Mouse (Mus musculus) testis, adult 2 months (tissue): ENCODE data around the gene Akap2. TPM values are rescaled to one million over a fixed set of nuclear protein-coding genes. Genes with fewer than 3 reads are reported as not detected.

ENCODE experiments used
- H3K27ac ChIP-seq: fragments of 200-500 bp; 2 replicates; pipeline ENCODE4 v1.5.1; 2012; ENCODE audit warnings: low read depth, low read length; ENCODE audit not compliant: control insufficient read depth, insufficient read depth
- H3K27me3 ChIP-seq: fragments of 200-500 bp; 2 replicates; pipeline ENCODE4 v1.6.1; 2012; ENCODE audit warnings: mild to moderate bottlenecking, low read length, moderate library complexity; ENCODE audit not compliant: control insufficient read depth, insufficient read depth
- H3K36me3 ChIP-seq: fragments of 200-500 bp; 2 replicates; pipeline ENCODE4 v1.6.1; 2012; ENCODE audit warnings: mild to moderate bottlenecking, low read length; ENCODE audit not compliant: control insufficient read depth, insufficient read depth
- H3K4me1 ChIP-seq: fragments of 200-500 bp; 2 replicates; pipeline ENCODE4 v1.6.1; 2012; ENCODE audit warnings: low read length; ENCODE audit not compliant: control insufficient read depth, insufficient read depth
- H3K4me3 ChIP-seq: fragments of 200-500 bp; 2 replicates; pipeline ENCODE4 v1.5.1; 2012; ENCODE audit warnings: low read depth, mild to moderate bottlenecking, low read length, moderate library complexity, mixed read lengths; ENCODE audit not compliant: control insufficient read depth
- CTCF ChIP-seq: fragments of 200-500 bp; IDR thresholded peaks from 2 replicates; pipeline ENCODE4 v1.5.1; 2012; ENCODE audit warnings: low read depth, mild to moderate bottlenecking, inconsistent platforms, low read length, moderate library complexity; ENCODE audit not compliant: control insufficient read depth, insufficient read depth, insufficient replicate concordance
- POLR2A ChIP-seq: fragments of 200-500 bp; IDR thresholded peaks from 2 replicates; pipeline ENCODE4 v1.6.1; 2012; ENCODE audit warnings: low read depth, mild to moderate bottlenecking, inconsistent platforms, low read length, moderate library complexity; ENCODE audit not compliant: control insufficient read depth
- polyA plus RNA-seq: library from polyadenylated mRNA; depleted of rRNA; stranded (reverse); fragments of >200 nt; gene quantifications from 2 replicates; pipeline ENCODE4 v1.2.3, GENCODE M21; 2012

The Akap2 gene
- polyA plus RNA-seq, 1 experiment = 18.1 TPM

DNA sequence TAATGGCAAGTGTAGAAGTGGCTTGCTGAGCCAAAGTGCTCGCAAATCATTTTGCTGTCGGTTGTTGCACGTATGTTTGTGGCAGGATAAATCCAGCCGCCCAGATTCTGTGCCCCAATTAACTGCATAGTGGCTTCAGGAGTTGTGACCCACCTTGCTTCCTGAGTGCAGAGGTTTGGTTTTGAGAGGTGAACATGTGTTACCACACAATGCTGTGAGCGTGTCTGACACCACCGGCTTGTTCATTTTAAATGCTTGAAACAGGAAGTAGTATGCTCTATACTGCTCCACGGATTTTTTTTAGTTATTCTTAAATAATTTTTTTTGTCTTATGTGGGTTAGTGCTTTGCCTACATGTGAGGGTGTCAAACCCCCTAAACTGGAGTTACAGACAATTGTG is 114.9 kb downstream of the Akap2 start:
- TF ChIP-seq CTCF = no peak
- TF ChIP-seq POLR2A = no peak
- Histone ChIP-seq H3K4me3 (no peak overlapping the region), H3K36me3 (no peaks in the 10 kb centered on the region), H3K27ac (no peak overlapping the region), H3K4me1 (peaks cover 4% of the 10 kb centered on the region), H3K27me3 (no peaks in the 10 kb centered on the region)

DNA sequence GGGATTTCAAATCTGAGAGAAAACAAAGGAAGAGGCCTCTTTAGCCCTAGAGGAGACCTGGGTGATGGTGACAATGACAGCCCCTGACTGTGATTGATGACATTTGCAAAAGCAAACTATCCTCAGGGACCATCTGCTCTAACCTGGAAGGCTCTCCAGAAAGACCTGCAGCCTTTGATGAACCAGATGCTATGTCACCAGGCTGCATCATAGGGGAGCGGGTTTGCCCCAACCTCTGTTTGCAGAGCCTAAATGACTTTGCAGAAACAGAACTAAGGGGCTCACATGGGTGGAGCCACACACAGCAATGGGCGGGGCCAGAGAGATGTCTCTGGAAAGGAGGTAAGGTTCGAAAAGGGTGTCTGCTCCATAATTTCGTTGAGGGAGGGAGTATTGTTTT is 115.6 kb downstream of the Akap2 start:
- peaks cover 4% of the 10 kb centered on the region for H3K4me1 ChIP-seq
- H3K27me3 ChIP-seq = no peaks in the 10 kb centered on the region
- no peak overlapping the region for H3K27ac ChIP-seq
- TF ChIP-seq POLR2A (no peak), CTCF (no peak)
- H3K4me3 ChIP-seq = peak overlapping the region; percentile 22; the same call in 1 of the 2 replicates
- no peaks in the 10 kb centered on the region for H3K36me3 ChIP-seq

- Histone ChIP-seq H3K36me3 (no peaks in the 10 kb centered on the region), H3K27me3 (no peaks in the 10 kb centered on the region), H3K4me1 (peaks cover 4% of the 10 kb centered on the region), H3K4me3 (peak overlapping the region; percentile 64), H3K27ac (no peak overlapping the region)
- TF ChIP-seq CTCF = no peak
- TF ChIP-seq POLR2A = peak; percentile 14; the same call in 1 of the 2 replicates
Measured at GRCm38 (mm10) chr4:57834141-57834540, 116.7 kb downstream of the Akap2 start.

- TF ChIP-seq POLR2A = no peak
- TF ChIP-seq CTCF = no peak
- Histone ChIP-seq H3K27me3 (no peaks in the 10 kb centered on the region), H3K27ac (peak overlapping the region; percentile 68), H3K4me1 (peaks cover 4% of the 10 kb centered on the region), H3K4me3 (peak overlapping the region; percentile 59), H3K36me3 (no peaks in the 10 kb centered on the region)
Measured at GRCm38 (mm10) chr4:57837089-57837488, 119.6 kb downstream of the Akap2 start.

DNA sequence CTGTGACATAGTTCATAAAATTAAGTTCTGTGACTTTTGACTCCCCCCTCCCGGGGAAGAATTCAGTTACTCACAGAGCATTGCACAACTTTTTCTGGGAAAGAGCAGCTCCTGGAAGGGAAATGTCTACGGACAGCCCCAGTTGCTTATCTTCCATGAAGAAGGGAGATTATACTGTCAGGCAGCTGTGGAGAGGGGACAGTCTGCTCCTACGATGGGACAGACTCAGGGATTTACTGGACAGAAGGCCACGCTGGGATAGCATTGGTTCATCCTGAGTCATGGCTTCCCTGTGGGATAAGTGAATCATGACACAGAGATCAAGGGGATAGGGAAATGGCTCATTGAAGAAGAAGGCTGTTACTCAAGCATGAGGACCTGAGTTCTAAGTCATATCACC is 121.9 kb downstream of the Akap2 start:
- TF ChIP-seq CTCF (no peak), POLR2A (no peak)
- H3K27me3 ChIP-seq = no peaks in the 10 kb centered on the region
- no peak overlapping the region for H3K27ac ChIP-seq
- H3K36me3 ChIP-seq = no peaks in the 10 kb centered on the region
- H3K4me1 ChIP-seq = peaks cover 4% of the 10 kb centered on the region
- H3K4me3 ChIP-seq = no peak overlapping the region

DNA sequence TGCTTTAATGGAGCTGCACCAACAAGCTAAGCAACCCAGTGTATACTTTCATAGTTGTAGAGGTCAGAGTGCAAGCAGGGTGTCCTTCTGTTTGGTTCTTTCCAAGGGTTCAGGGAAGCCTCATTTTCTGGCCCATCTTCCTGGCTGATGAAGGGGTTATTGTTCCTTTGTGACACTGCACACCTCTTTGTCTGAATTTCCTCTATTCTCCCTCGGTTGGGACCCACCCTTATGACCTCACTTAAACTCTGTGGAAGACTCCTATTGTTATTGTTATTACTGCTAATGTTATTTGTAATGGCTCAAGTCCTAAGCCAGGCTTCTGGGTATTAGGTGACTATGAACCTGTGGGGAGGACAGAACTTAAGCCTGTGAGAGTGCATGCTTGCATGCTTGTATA is 124.5 kb downstream of the Akap2 start:
- no peaks in the 10 kb centered on the region for H3K36me3 ChIP-seq
- no peak overlapping the region for H3K27ac ChIP-seq
- no peak overlapping the region for H3K4me3 ChIP-seq
- H3K4me1 ChIP-seq = peaks cover 4% of the 10 kb centered on the region
- TF ChIP-seq POLR2A = no peak
- no peak for TF ChIP-seq CTCF
- no peaks in the 10 kb centered on the region for H3K27me3 ChIP-seq

DNA sequence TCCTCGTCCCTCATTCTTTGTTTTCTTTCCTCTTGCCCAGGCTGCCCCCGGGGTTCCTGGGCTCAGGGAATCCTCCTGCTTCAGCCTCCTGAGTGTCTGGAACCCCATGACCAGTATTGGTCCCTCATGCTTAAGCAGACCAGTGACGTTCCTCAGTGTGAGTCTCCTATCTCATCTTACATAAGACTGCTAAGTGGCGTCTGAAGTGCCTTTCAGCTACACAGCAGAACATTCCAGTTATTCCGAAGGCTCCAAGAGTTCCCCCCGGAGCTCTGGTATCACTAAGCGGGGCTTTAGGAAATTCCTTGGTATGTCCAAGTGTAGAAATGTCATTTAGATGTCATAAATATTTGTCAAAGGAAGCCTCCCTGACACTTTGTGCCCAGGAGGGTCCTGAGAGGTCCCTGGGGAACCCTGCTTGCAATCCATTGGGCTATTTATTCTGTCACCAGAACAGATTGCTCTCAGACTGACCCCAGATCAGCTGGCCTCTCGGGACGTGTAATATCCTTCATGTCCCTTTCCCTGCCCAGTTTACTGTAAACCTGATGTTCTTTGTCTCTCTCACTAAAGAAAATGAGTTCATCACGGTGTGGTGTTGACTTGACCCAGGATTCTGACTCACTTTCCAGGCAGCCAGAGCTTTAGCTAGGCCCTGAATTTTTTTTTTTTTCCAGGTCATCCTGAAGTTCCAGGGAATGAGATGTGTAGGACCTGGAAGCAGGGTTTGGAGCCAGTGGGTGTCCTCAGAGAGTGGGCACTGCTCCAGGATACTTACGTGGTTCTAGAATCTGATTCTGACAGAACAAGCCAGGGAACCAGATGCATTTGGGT is 125.2 kb downstream of the Akap2 start:
- Histone ChIP-seq H3K27me3 (no peaks in the 10 kb centered on the region), H3K36me3 (no peaks in the 10 kb centered on the region), H3K4me1 (no peaks in the 10 kb centered on the region), H3K4me3 (no peak overlapping the region), H3K27ac (no peak overlapping the region)
- no peak for TF ChIP-seq POLR2A
- no peak for TF ChIP-seq CTCF

- Histone ChIP-seq H3K27ac (peak overlapping the region; percentile 3; the same call in 1 of the 2 replicates), H3K4me3 (no peak overlapping the region; the same call in 1 of the 2 replicates), H3K27me3 (no peaks in the 10 kb centered on the region), H3K36me3 (no peaks in the 10 kb centered on the region), H3K4me1 (no peaks in the 10 kb centered on the region)
- TF ChIP-seq CTCF = no peak
- TF ChIP-seq POLR2A = no peak
Measured at GRCm38 (mm10) chr4:57845031-57845431, 127.6 kb downstream of the Akap2 start.
